Mouse (Mus musculus): Measurements from ENCODE around the gene Gmfb.
"Not testable (repeated sequence)": the region's sequence is repeated elsewhere in the genome, so short reads cannot be mapped to it uniquely, and the experiment has no call there.

The Gmfb gene

GRCm38 (mm10) chr14:46821873-46822716 is at the start of gene Gmfb:
TSS of gene Gmfb (minus strand) at chr14:46822242.
- DNase-seq (ENCODE audit: low read depth) = peak; percentile 95

- DNase-seq (ENCODE audit: low read depth) = no peak
Measured at GRCm38 (mm10) chr14:46862922-46863321, 40.9 kb upstream of the Gmfb start.

GRCm38 (mm10) chr14:46853677-46854076 is 31.6 kb upstream of the Gmfb start:
- no peak for DNase-seq (ENCODE audit: low read depth)

GRCm38 (mm10) chr14:46849769-46850168 is 27.7 kb upstream of the Gmfb start:
- no peak for DNase-seq (ENCODE audit: low read depth)

GRCm38 (mm10) chr14:46848736-46849135 is 26.7 kb upstream of the Gmfb start:
- no peak for DNase-seq (ENCODE audit: low read depth)

GRCm38 (mm10) chr14:46848063-46848590 is 26.1 kb upstream of the Gmfb start:
- no peak for DNase-seq (ENCODE audit: low read depth)

GRCm38 (mm10) chr14:46845706-46846105 is 23.7 kb upstream of the Gmfb start:
- DNase-seq (ENCODE audit: low read depth) = no peak

GRCm38 (mm10) chr14:46839326-46839725 is 17.3 kb upstream of the Gmfb start:
- DNase-seq (ENCODE audit: low read depth) = no peak

- DNase-seq (ENCODE audit: low read depth) = peak; percentile 43
Measured at GRCm38 (mm10) chr14:46832354-46833272, 10.6 kb upstream of the Gmfb start.

GRCm38 (mm10) chr14:46831837-46832333 is 9.8 kb upstream of the Gmfb start, which contains the start of gene Cgrrf1:
TSS of gene Cgrrf1 (plus strand) at chr14:46832125.
- DNase-seq (ENCODE audit: low read depth) = peak; percentile 87

GRCm38 (mm10) chr14:46831295-46831694 is 9.3 kb upstream of the Gmfb start:
- peak; percentile 52 for DNase-seq (ENCODE audit: low read depth)

GRCm38 (mm10) chr14:46827430-46827829 is 5.4 kb upstream of the Gmfb start:
- DNase-seq (ENCODE audit: low read depth) = no peak

- no peak for DNase-seq (ENCODE audit: low read depth)
Measured at GRCm38 (mm10) chr14:46823996-46824395, 2.0 kb upstream of the Gmfb start.

- DNase-seq (ENCODE audit: low read depth) = no peak
Measured at GRCm38 (mm10) chr14:46821271-46821872, 670 bp downstream of the Gmfb start.

GRCm38 (mm10) chr14:46819961-46820360 is 2.1 kb downstream of the Gmfb start:
- DNase-seq (ENCODE audit: low read depth) = not testable (repeated sequence)

GRCm38 (mm10) chr14:46818743-46819142 is 3.3 kb downstream of the Gmfb start:
- no peak for DNase-seq (ENCODE audit: low read depth)

- DNase-seq (ENCODE audit: low read depth) = no peak
Measured at GRCm38 (mm10) chr14:46816916-46817622, 5.0 kb downstream of the Gmfb start.

GRCm38 (mm10) chr14:46815640-46816039 is 6.4 kb downstream of the Gmfb start:
- no peak for DNase-seq (ENCODE audit: low read depth)

- no peak for DNase-seq (ENCODE audit: low read depth)
Measured at GRCm38 (mm10) chr14:46807927-46808326, 14.1 kb downstream of the Gmfb start.

- no peak for DNase-seq (ENCODE audit: low read depth)
Measured at GRCm38 (mm10) chr14:46806186-46806585, 15.9 kb downstream of the Gmfb start.

GRCm38 (mm10) chr14:46803791-46804190 is 18.3 kb downstream of the Gmfb start:
- no peak for DNase-seq (ENCODE audit: low read depth)

All from naive thymus-derived CD4-positive, alpha-beta T cell, adult 2 months (primary cell).